Mouse (Mus musculus) adrenal gland, adult 8-10 months (tissue): ENCODE results near the gene Klhdc3. TPM values are rescaled to one million over a fixed set of nuclear protein-coding genes. Genes with fewer than 3 reads are reported as not detected.
A peak's percentile ranks its signal among the peaks of the same experiment; 100 is the strongest.

Source experiments
- DNase-seq: peaks from one replicate; pipeline ENCODE4 v3.0.0; 2022
- total RNA-seq, 4 experiments: library from RNA; stranded (reverse); gene quantifications; 2 replicates each; pipeline ENCODE4 v1.2.4; 2022

Gene Klhdc3
- total RNA-seq, 4 experiments from 2014 or later, result 59.1 to 74.3 (median 65.2) TPM

DNA sequence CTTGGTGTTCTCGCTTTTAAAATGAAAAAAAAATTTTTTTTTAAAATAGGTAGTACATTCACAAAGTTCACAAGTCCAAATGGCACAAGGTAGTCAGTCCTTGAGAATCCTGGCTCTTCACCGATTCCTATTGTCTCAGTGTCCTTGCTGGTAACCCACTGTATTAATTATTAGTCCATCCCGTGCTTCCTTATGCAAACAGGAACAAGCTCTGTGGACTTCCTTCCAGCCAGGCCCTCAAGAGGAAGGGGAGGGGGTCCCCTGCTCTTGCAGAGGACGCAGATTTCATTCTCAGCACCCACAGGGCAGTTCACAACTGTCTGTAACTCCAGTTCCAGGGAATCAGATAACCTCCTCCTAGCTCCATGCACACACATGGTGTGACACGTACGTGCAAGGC, 24.7 kb downstream of the Klhdc3 start:
- no peak for DNase-seq

- DNase-seq, result no peak
These were observed 28.8 kb downstream of the Klhdc3 start for GRCm38 (mm10) chr17:46651755-46652547.

- DNase-seq, result no peak
These were observed 29.4 kb downstream of the Klhdc3 start for GRCm38 (mm10) chr17:46651292-46651691.

- DNase-seq, result peak; percentile 90
These were observed 30.3 kb downstream of the Klhdc3 start, which contains the start of gene Cul7 for GRCm38 (mm10) chr17:46650232-46651031. Gene Cul7 (plus strand): TSS chr17:46650337.

- no peak for DNase-seq
These were observed 30.9 kb downstream of the Klhdc3 start for GRCm38 (mm10) chr17:46649811-46650210.

- no peak for DNase-seq
These were observed 32.3 kb downstream of the Klhdc3 start for GRCm38 (mm10) chr17:46648436-46648835.

DNA sequence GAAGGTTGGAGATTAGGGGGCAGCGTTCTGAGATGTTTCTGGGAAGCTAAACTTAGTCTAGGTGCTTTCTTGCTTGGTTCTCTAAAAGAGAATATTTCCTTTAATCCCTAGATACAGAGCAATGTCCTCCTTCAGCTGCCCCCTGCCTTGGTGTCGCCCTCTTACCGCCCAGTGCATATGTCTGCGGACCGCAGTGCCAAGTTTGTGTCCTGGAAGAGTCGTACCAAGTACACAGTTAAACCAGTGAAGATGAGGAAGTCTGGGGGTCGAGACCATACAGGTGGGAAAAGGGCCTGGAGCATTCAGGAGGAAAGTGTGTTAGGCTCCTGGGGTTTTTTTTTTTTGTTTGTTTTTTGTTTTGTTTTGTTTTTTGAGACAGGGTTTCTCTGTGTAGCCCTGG, 33.4 kb downstream of the Klhdc3 start:
- DNase-seq, result no peak

- DNase-seq, result no peak
These were observed 34.4 kb downstream of the Klhdc3 start for GRCm38 (mm10) chr17:46646322-46646662.

- peak; percentile 97 for DNase-seq
These were observed 35.0 kb downstream of the Klhdc3 start, which contains the start of the genes Klc4 and Mrpl2 for GRCm38 (mm10) chr17:46645561-46646321. Gene Klc4 (minus strand): TSS chr17:46646022. Gene Mrpl2 (plus strand): TSS chr17:46646229.

GRCm38 (mm10) chr17:46644916-46645475, 35.7 kb downstream of the Klhdc3 start:
- peak; percentile 69 for DNase-seq

DNA sequence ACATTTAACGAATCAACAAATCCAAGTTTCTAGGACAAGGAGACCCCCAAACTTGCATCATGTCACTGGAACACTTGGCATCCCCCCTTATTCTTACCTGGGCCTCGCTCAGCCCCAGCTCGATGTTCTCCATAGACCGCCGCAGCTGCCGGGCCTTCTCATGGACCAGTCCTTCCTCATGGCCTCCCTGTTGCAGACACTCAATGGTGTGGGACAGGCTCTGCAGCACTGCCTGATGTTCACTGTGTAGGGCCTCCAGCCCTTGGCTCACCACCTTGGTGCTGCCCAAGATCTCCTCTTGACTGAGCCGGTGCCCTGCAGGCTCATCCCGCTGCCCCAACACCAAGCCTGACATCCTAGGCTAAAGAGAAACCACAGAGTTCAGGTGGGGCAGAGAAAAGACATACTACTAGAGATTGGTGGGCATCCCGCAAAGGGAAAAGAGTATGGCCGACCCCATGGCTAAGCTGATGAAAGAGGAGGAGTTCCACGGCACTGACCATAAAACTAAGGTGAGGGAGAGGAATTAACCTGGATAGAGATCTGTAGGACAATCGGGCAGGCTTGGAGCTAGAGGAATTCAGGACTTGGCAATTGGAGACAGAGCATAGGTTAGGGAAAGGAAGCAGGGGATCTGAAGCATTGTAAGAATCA, 36.4 kb downstream of the Klhdc3 start:
- no peak for DNase-seq

DNA sequence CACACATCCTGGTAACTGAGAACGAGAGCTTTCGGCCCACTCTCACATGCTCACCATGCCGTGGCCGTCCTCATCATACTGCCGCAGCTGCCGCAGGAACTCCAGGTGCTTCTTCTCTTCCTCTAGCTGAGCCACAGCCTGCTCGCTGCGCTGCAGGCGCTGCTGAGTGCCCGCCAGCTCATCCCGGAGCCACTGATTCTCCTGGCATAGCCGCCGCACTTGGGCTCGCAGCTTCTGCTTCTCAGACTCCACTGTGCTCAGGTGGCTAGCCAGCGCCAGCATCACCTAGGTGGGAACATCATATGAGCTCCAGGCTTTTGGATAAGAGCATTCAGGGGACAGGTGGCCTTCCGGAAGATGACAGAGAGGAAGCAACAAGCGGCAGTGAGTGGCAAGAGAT, 38.7 kb downstream of the Klhdc3 start:
- DNase-seq, result no peak

- no peak for DNase-seq
These were observed 40.8 kb downstream of the Klhdc3 start for GRCm38 (mm10) chr17:46639929-46640328.

DNA sequence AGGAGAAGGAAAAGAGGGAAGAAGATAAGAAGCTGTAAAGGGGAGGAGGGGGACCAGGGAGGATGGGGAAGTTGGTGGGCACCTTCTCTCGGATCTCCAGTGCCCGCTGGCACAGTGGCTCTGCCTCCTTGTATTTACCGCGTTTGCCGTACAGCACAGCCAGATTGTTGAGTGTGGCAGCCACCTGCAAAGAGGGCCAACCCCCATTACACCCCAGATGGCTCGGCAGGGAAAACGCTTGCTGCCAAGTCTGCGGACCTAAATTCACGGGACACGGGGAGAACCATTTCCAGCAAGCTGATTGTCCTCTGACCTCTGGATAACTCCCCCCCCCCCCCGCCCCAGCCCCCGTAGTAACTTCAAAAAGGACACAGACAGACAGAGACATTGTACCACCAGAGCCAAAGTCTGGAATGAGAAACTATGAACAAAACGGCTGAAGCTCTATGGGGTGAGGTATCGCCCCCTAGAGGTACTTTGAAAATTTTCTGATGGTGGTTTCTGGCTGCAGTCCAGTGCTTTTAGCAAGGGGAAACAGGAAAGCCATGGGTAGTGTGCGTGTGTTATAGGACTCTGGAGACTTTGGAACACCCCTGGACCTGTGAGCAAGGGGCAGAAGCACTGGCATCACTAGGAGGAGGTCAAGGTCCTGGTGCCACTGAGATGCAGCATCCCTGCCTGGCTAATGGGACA, 43.7 kb downstream of the Klhdc3 start:
- no peak for DNase-seq

GRCm38 (mm10) chr17:46629685-46630441, 50.9 kb downstream of the Klhdc3 start:
- DNase-seq, result no peak

- DNase-seq, result no peak
These were observed 51.7 kb downstream of the Klhdc3 start, which contains the start of gene Ptk7 for GRCm38 (mm10) chr17:46628791-46629684. Gene Ptk7 (minus strand): TSS chr17:46629504.

- no peak for DNase-seq
These were observed 52.3 kb downstream of the Klhdc3 start for GRCm38 (mm10) chr17:46628471-46628790.

DNA sequence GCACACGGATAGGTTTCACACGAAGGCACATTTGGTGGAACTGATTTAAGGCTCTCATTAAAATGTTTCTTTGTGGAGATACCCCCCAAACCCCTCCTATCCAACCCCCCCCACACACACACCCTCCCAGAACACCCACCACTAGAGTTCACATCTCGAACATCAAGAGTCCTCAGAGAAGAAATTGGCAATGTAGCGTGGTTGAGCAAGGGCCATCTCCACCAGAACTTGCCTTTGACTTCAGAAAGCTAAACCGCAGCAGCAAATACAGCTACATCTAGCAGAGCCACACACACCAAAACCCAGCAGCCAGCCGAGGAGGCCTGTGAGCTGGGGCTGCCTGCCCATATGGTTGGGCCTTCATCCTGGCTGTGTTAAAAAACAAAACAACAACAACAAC, 53.3 kb downstream of the Klhdc3 start:
- DNase-seq, result no peak

GRCm38 (mm10) chr17:46624598-46624997, 56.1 kb downstream of the Klhdc3 start:
- DNase-seq, result no peak
